22 mouse cellular contexts compared by ENCODE assay signal in the genomic region with DNA sequence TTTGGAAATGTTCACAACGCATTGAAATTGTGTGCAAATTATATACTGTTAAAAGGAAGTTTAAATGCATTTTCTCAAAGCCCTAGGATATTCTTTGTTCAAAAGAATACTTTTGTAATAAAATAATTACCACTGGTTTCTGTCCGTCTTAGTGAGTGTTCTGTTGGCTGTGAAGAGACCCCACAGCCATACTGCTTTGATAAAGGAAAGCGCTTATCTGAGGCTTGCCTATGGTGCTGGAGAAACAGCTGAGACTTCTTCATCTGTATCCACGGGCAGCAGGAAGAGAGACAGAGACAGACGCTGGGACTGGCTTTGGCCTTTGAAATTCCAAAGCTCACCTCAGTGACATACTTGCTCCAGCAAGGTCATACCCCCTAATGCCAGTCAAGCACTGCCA. TPM values are rescaled to one million over a fixed set of nuclear protein-coding genes. Genes with fewer than 3 reads are reported as not detected.
A peak's percentile ranks its signal among the peaks of the same experiment; 100 is the strongest.
DNase-seq lines count a peak whose midpoint lies in the region; ATAC-seq and TF ChIP-seq lines count a peak whose summit lies in the region.
"Had no signal": no experiment of that assay in that cellular context is flagged by ENCODE, and none has a peak within 500 bp of the region (broad histone marks: within the 10 kb centered on the region; RNA-seq: fewer than 3 reads in every experiment).

No protein-coding gene starts in this region.

- TF ChIP-seq POLR2A in MEL (IDR thresholded peaks at IDR 0.05; ENCODE audit: control insufficient read depth in 1 of 2, insufficient read depth in 1 of 2, low read depth in 1 of 2, low read length in 2 of 2, poor library complexity in 1 of 2): no peak

- no peaks in the 10 kb centered on the region for H3K9me3 ChIP-seq in erythroblast, embryonic 14.5 days (ENCODE audit: control insufficient read depth, low read length)
- no peaks in the 10 kb centered on the region for H3K9me3 ChIP-seq in MEL (replicated peaks; ENCODE audit: insufficient read depth, low read length)
- no peaks in the 10 kb centered on the region for H3K9me3 ChIP-seq in liver, embryonic 12.5 days (replicated peaks)
- no peaks in the 10 kb centered on the region for H3K9me3 ChIP-seq in liver, embryonic 16.5 days (replicated peaks; ENCODE audit: control insufficient read depth, low read length)
- no peaks in the 10 kb centered on the region for H3K9me3 ChIP-seq in stomach, postnatal 0 days (ENCODE audit: control insufficient read depth, low read length)
- H3K9me3 ChIP-seq: embryonic facial prominence, embryonic 10.5 days; forebrain, embryonic 12.5 days; G1E; hindbrain, embryonic 15.5 days had no signal

- 19% methylated on average over 5 of the region's 5 CpGs for WGBS in liver, embryonic 12.5 days (ENCODE audit: insufficient replicate concordance)
- WGBS in liver, embryonic 16.5 days (ENCODE audit: insufficient replicate concordance): 26% methylated on average over 5 of the region's 5 CpGs
- WGBS in stomach, postnatal 0 days: 79% methylated on average over 5 of the region's 5 CpGs

- ATAC-seq in erythroblast, adult 5-6 weeks (replicated peaks; ENCODE audit: low FRiP score, poor library complexity, severe bottlenecking): no peak
- ATAC-seq in liver, embryonic 12.5 days: peak; percentile 30; the same call in 1 of the 2 replicates
- no peak for ATAC-seq in liver, embryonic 16.5 days (ENCODE audit: low read depth)
- no peak for ATAC-seq in stomach, postnatal 0 days (ENCODE audit: low FRiP score, low TSS enrichment)
- ATAC-seq: activated CD4-positive, CD25-positive, alpha-beta regulatory T cell, adult 4 months; CD4-positive, CD25-positive, alpha-beta regulatory T cell, adult 4 months; forebrain, embryonic 16.5 days; Patski had no signal

- no peak for TF ChIP-seq CTCF in MEL (IDR thresholded peaks at IDR 0.05 in 2 of 3, conservative IDR thresholded peaks at IDR 0.05 in 1 of 3; ENCODE audit: control insufficient read depth in 1 of 3, insufficient read depth in 1 of 3, low read depth in 2 of 3, low read length in 3 of 3, poor library complexity in 1 of 3, severe bottlenecking in 1 of 3)
- no peak for TF ChIP-seq CTCF in stomach, postnatal 0 days (IDR thresholded peaks at IDR 0.05; ENCODE audit: low read depth)

- peaks cover 73% of the 10 kb centered on the region for H3K79me2 ChIP-seq in MEL (ENCODE audit: control insufficient read depth, insufficient read depth, low read length, poor library complexity)

- TF ChIP-seq EP300 in MEL (IDR thresholded peaks at IDR 0.05; ENCODE audit: low read depth in 1 of 2, low read length in 2 of 2): peak in 1 of 2 experiments; percentile 52; a peak in 3 of 4 replicates
- no peak for TF ChIP-seq EP300 in stomach, postnatal 0 days (optimal IDR thresholded peaks at IDR 0.05)

- H3K4me3 ChIP-seq in erythroblast, embryonic 14.5 days (replicated peaks): peak overlapping the region; percentile 45
- no peak overlapping the region for H3K4me3 ChIP-seq in MEL (ENCODE audit: control insufficient read depth in 1 of 2, insufficient read depth in 1 of 2, low read depth in 2 of 2, low read length in 2 of 2)
- peak overlapping the region; percentile 35 for H3K4me3 ChIP-seq in liver, embryonic 12.5 days
- H3K4me3 ChIP-seq in liver, embryonic 16.5 days (ENCODE audit: low read depth, low read length): peak overlapping the region; percentile 23
- no peak overlapping the region for H3K4me3 ChIP-seq in stomach, postnatal 0 days (ENCODE audit: low read depth, low read length)
- H3K4me3 ChIP-seq: embryonic facial prominence, embryonic 10.5 days; forebrain, embryonic 12.5 days; hindbrain, embryonic 15.5 days had no signal

- H3K9ac ChIP-seq in MEL (ENCODE audit: control insufficient read depth, low read depth, low read length, poor library complexity, severe bottlenecking): no peak overlapping the region
- H3K9ac ChIP-seq in liver, embryonic 12.5 days: peak overlapping the region; percentile 70
- H3K9ac ChIP-seq in liver, embryonic 16.5 days (ENCODE audit: low read depth, low read length): peak overlapping the region; percentile 43
- H3K9ac ChIP-seq in stomach, postnatal 0 days (ENCODE audit: low read length): no peak overlapping the region
- H3K9ac ChIP-seq: forebrain, embryonic 12.5 days; hindbrain, embryonic 15.5 days had no signal

- peak; percentile 46 for DNase-seq in MEL (ENCODE audit: low read depth, low spot score)
- DNase-seq in thymus, postnatal 0 days (ENCODE audit: low spot score): no peak
- DNase-seq in stomach, postnatal 0 days (ENCODE audit: low spot score): no peak
- no peak for DNase-seq in urinary bladder, adult 2 months (ENCODE audit: low spot score)
- DNase-seq: adrenal gland, postnatal 25 days; B cell, adult 2 months; cerebellum, adult 18-20 months; cerebellum, adult 9-11 months; gastrocnemius, postnatal 14 days; heart, postnatal 14 days had no signal

- H3K27me3 ChIP-seq in erythroblast, embryonic 14.5 days (ENCODE audit: control insufficient read depth): no peaks in the 10 kb centered on the region
- no peaks in the 10 kb centered on the region for H3K27me3 ChIP-seq in MEL (ENCODE audit: control insufficient read depth in 1 of 2, insufficient read depth in 2 of 2, low read length in 2 of 2)
- no peaks in the 10 kb centered on the region for H3K27me3 ChIP-seq in liver, embryonic 12.5 days (replicated peaks)
- no peaks in the 10 kb centered on the region for H3K27me3 ChIP-seq in liver, embryonic 16.5 days (ENCODE audit: control insufficient read depth, insufficient read depth, low read depth, low read length)
- H3K27me3 ChIP-seq in stomach, postnatal 0 days (ENCODE audit: control insufficient read depth, insufficient read depth, low read length): no peaks in the 10 kb centered on the region
- H3K27me3 ChIP-seq: forebrain, embryonic 12.5 days; hindbrain, embryonic 15.5 days; Patski had no signal

- H3K27ac ChIP-seq in MEL (ENCODE audit: control insufficient read depth, low read depth, low read length): peak overlapping the region; percentile 57
- peak overlapping the region; percentile 93 for H3K27ac ChIP-seq in liver, embryonic 12.5 days
- H3K27ac ChIP-seq in liver, embryonic 16.5 days (ENCODE audit: low read length): peak overlapping the region; percentile 80
- H3K27ac ChIP-seq in stomach, postnatal 0 days (replicated peaks): no peak overlapping the region
- H3K27ac ChIP-seq: embryonic facial prominence, embryonic 10.5 days; forebrain, embryonic 12.5 days; hindbrain, embryonic 15.5 days had no signal

- TF ChIP-seq RAD21 in MEL (IDR thresholded peaks at IDR 0.05; ENCODE audit: low read depth, low read length): no peak

- peak overlapping the region; percentile 73 for H3K4me2 ChIP-seq in liver, embryonic 12.5 days
- H3K4me2 ChIP-seq in liver, embryonic 16.5 days (ENCODE audit: low read depth, low read length): peak overlapping the region; percentile 55
- no peak overlapping the region for H3K4me2 ChIP-seq in stomach, postnatal 0 days (replicated peaks; ENCODE audit: low read depth)
- H3K4me2 ChIP-seq: forebrain, embryonic 12.5 days; hindbrain, embryonic 15.5 days had no signal

- H3K4me1 ChIP-seq in erythroblast, embryonic 14.5 days (ENCODE audit: control insufficient read depth): peaks cover 90% of the 10 kb centered on the region
- peaks cover 12 to 48% of the 10 kb centered on the region in 2 experiments for H3K4me1 ChIP-seq in MEL (ENCODE audit: control insufficient read depth in 1 of 2, insufficient read depth in 2 of 2, low read length in 2 of 2)
- peaks cover 88% of the 10 kb centered on the region for H3K4me1 ChIP-seq in liver, embryonic 12.5 days
- H3K4me1 ChIP-seq in liver, embryonic 16.5 days (ENCODE audit: control insufficient read depth, low read depth, low read length): peaks cover 80% of the 10 kb centered on the region
- H3K4me1 ChIP-seq in stomach, postnatal 0 days (replicated peaks; ENCODE audit: control insufficient read depth, insufficient read depth): peaks cover 10% of the 10 kb centered on the region

- peaks cover 43% of the 10 kb centered on the region for H3K36me3 ChIP-seq in erythroblast, embryonic 14.5 days (ENCODE audit: control insufficient read depth)
- peaks cover 0 to 42% of the 10 kb centered on the region in 2 experiments; a peak in 2 of 4 replicates for H3K36me3 ChIP-seq in MEL (ENCODE audit: control insufficient read depth in 1 of 2, insufficient read depth in 2 of 2, low read length in 2 of 2)
- no peaks in the 10 kb centered on the region for H3K36me3 ChIP-seq in liver, embryonic 12.5 days
- no peaks in the 10 kb centered on the region for H3K36me3 ChIP-seq in liver, embryonic 16.5 days (ENCODE audit: control insufficient read depth, insufficient read depth)
- no peaks in the 10 kb centered on the region for H3K36me3 ChIP-seq in stomach, postnatal 0 days (ENCODE audit: control insufficient read depth, insufficient read depth, low read length)
- H3K36me3 ChIP-seq: embryonic facial prominence, embryonic 10.5 days; forebrain, embryonic 12.5 days; hindbrain, embryonic 15.5 days had no signal

TF ChIP-seq in MEL, 35 proteins besides CTCF, POLR2A, EP300 and RAD21:
- TF ChIP-seq ETS1 (IDR thresholded peaks at IDR 0.05; ENCODE audit: low read depth, low read length) (peak; percentile 83), E2F4 (IDR thresholded peaks at IDR 0.05; ENCODE audit: borderline replicate concordance, low read depth, low read length) (no peak), GATA1 (IDR thresholded peaks at IDR 0.05; ENCODE audit: low read depth, low read length) (peak; percentile 52)

RNA-seq across cellular contexts. Expression of a gene that starts 5.5 kb away (rescaled TPM):
- 0.73 and 0.85 TPM in 2 replicates for polyA plus RNA-seq in erythroblast, embryonic 14.5 days (2012)
- total RNA-seq in erythroblast, adult 5-6 weeks (2015; ENCODE audit: low replicate concordance): 25.7 and 53.4 TPM in 2 replicates
- total RNA-seq in erythroblast, adult 5-6 weeks (2017; ENCODE audit: low replicate concordance): 57.3 and 58.4 TPM in 2 replicates
- total RNA-seq in MEL (2012; rRNA removed): 21.1 and 23.1 TPM in 2 replicates
- 10 to 100 TPM in 1 of 2 experiments, not detected in 1; 20.5 TPM for polyA plus RNA-seq in MEL (2012; ENCODE audit: insufficient read depth in 1 of 2, insufficient read length in 2 of 2, low read depth in 1 of 2, low replicate concordance in 2 of 2, missing spikeins in 1 of 2)
- polyA plus RNA-seq in liver, embryonic 12.5 days (2016; fragmentation: Nextera tagmentation; extraction: Ambion mirVana): 8.8 and 10.6 TPM in 2 replicates
- polyA plus RNA-seq in liver, embryonic 16.5 days (2015; fragmentation: Nextera tagmentation; extraction: Ambion mirVana): 5.8 and 6.6 TPM in 2 replicates
- 24.1 and 26.0 TPM in 2 replicates for polyA plus RNA-seq in thymus, postnatal 0 days (2015; fragmentation: Nextera tagmentation; extraction: Ambion mirVana)
- polyA plus RNA-seq in stomach, postnatal 0 days (2015; fragmentation: Nextera tagmentation; extraction: Ambion mirVana): 4.3 and 5.3 TPM in 2 replicates
- 6.8 and 8.9 TPM in 2 replicates for polyA plus RNA-seq in urinary bladder, adult 2 months (2012; rRNA removed)

Comparison
In these comparisons a context has a peak if more than half of its experiments do, and no peak if none do; other contexts are left out.
1. H3K4me3 ChIP-seq: peak in erythroblast, embryonic 14.5 days (single experiment), liver, embryonic 12.5 days (single experiment) and liver, embryonic 16.5 days (single experiment); none in MEL (0 of 2) and stomach, postnatal 0 days (single experiment).
2. H3K9ac ChIP-seq: peak in liver, embryonic 12.5 days (single experiment) and liver, embryonic 16.5 days (single experiment); none in MEL (single experiment) and stomach, postnatal 0 days (single experiment).